Mouse (Mus musculus): ENCODE measurements around the gene Cacnb2. TPM values are rescaled to one million over a fixed set of nuclear protein-coding genes. Genes with fewer than 3 reads are reported as not detected.

Gene Cacnb2
- polyA plus RNA-seq, 1 experiment from 2014 or later = 12.7 TPM

- ATAC-seq (ENCODE audit: low read depth) = no peak
- Histone ChIP-seq H3K27me3 (ENCODE audit: control insufficient read depth, insufficient read depth, low read length) (no peaks in the 10 kb centered on the region), H3K4me1 (ENCODE audit: control insufficient read depth, insufficient read depth, low read length) (no peaks in the 10 kb centered on the region), H3K36me3 (ENCODE audit: control insufficient read depth, insufficient read depth, low read length) (no peaks in the 10 kb centered on the region), H3K4me2 (ENCODE audit: low read depth, low read length) (no peak overlapping the region), H3K9ac (replicated peaks; ENCODE audit: low read depth, low read length) (no peak overlapping the region), H3K9me3 (ENCODE audit: control insufficient read depth, low read length) (no peaks in the 10 kb centered on the region), H3K27ac (ENCODE audit: low read depth, low read length) (no peak overlapping the region), H3K4me3 (ENCODE audit: low read depth, low read length) (no peak overlapping the region)
Observed at GRCm38 (mm10) chr2:14684231-14684630, 81.3 kb downstream of the Cacnb2 start.

GRCm38 (mm10) chr2:14702973-14703645 lies 100.2 kb downstream of the Cacnb2 start:
- Histone ChIP-seq H3K4me2 (ENCODE audit: low read depth, low read length) (no peak overlapping the region), H3K9ac (replicated peaks; ENCODE audit: low read depth, low read length) (no peak overlapping the region), H3K4me1 (ENCODE audit: control insufficient read depth, insufficient read depth, low read length) (no peaks in the 10 kb centered on the region), H3K27me3 (ENCODE audit: control insufficient read depth, insufficient read depth, low read length) (no peaks in the 10 kb centered on the region), H3K4me3 (ENCODE audit: low read depth, low read length) (no peak overlapping the region), H3K36me3 (ENCODE audit: control insufficient read depth, insufficient read depth, low read length) (no peaks in the 10 kb centered on the region), H3K9me3 (ENCODE audit: control insufficient read depth, low read length) (no peaks in the 10 kb centered on the region), H3K27ac (ENCODE audit: low read depth, low read length) (no peak overlapping the region)
- no peak for ATAC-seq (ENCODE audit: low read depth)
- WGBS = 91% methylated on average over 1 of the region's 1 CpGs

- Histone ChIP-seq H3K9me3 (ENCODE audit: control insufficient read depth, low read length) (no peaks in the 10 kb centered on the region), H3K4me2 (ENCODE audit: low read depth, low read length) (no peak overlapping the region), H3K36me3 (ENCODE audit: control insufficient read depth, insufficient read depth, low read length) (no peaks in the 10 kb centered on the region), H3K9ac (replicated peaks; ENCODE audit: low read depth, low read length) (no peak overlapping the region), H3K27ac (ENCODE audit: low read depth, low read length) (no peak overlapping the region), H3K27me3 (ENCODE audit: control insufficient read depth, insufficient read depth, low read length) (no peaks in the 10 kb centered on the region), H3K4me1 (ENCODE audit: control insufficient read depth, insufficient read depth, low read length) (no peaks in the 10 kb centered on the region), H3K4me3 (ENCODE audit: low read depth, low read length) (no peak overlapping the region)
- ATAC-seq (ENCODE audit: low read depth) = no peak
- 86% methylated on average over 4 of the region's 4 CpGs for WGBS
Observed at GRCm38 (mm10) chr2:14703676-14704075, 100.8 kb downstream of the Cacnb2 start.

GRCm38 (mm10) chr2:14710247-14710646 lies 107.4 kb downstream of the Cacnb2 start:
- no peak overlapping the region for H3K4me2 ChIP-seq (ENCODE audit: low read depth, low read length)
- H3K36me3 ChIP-seq (ENCODE audit: control insufficient read depth, insufficient read depth, low read length) = no peaks in the 10 kb centered on the region
- 86% methylated on average over 8 of the region's 8 CpGs for WGBS
- no peaks in the 10 kb centered on the region for H3K4me1 ChIP-seq (ENCODE audit: control insufficient read depth, insufficient read depth, low read length)
- no peaks in the 10 kb centered on the region for H3K27me3 ChIP-seq (ENCODE audit: control insufficient read depth, insufficient read depth, low read length)
- no peak overlapping the region for H3K9ac ChIP-seq (replicated peaks; ENCODE audit: low read depth, low read length)
- no peak for ATAC-seq (ENCODE audit: low read depth)
- no peak overlapping the region for H3K4me3 ChIP-seq (ENCODE audit: low read depth, low read length)
- no peak overlapping the region for H3K27ac ChIP-seq (ENCODE audit: low read depth, low read length)
- H3K9me3 ChIP-seq (ENCODE audit: control insufficient read depth, low read length) = no peaks in the 10 kb centered on the region

- H3K4me2 ChIP-seq (ENCODE audit: low read depth, low read length) = no peak overlapping the region
- 98% methylated on average over 2 of the region's 2 CpGs for WGBS
- H3K4me3 ChIP-seq (ENCODE audit: low read depth, low read length) = no peak overlapping the region
- H3K9me3 ChIP-seq (ENCODE audit: control insufficient read depth, low read length) = no peaks in the 10 kb centered on the region
- no peaks in the 10 kb centered on the region for H3K4me1 ChIP-seq (ENCODE audit: control insufficient read depth, insufficient read depth, low read length)
- peak; percentile 69 for ATAC-seq (ENCODE audit: low read depth)
- H3K36me3 ChIP-seq (ENCODE audit: control insufficient read depth, insufficient read depth, low read length) = no peaks in the 10 kb centered on the region
- H3K27ac ChIP-seq (ENCODE audit: low read depth, low read length) = no peak overlapping the region
- H3K9ac ChIP-seq (replicated peaks; ENCODE audit: low read depth, low read length) = no peak overlapping the region
- H3K27me3 ChIP-seq (ENCODE audit: control insufficient read depth, insufficient read depth, low read length) = no peaks in the 10 kb centered on the region
Observed at GRCm38 (mm10) chr2:14711751-14712150, 108.9 kb downstream of the Cacnb2 start.

GRCm38 (mm10) chr2:14713049-14713448 lies 110.2 kb downstream of the Cacnb2 start:
- Histone ChIP-seq H3K4me2 (ENCODE audit: low read depth, low read length) (no peak overlapping the region), H3K9me3 (ENCODE audit: control insufficient read depth, low read length) (no peaks in the 10 kb centered on the region), H3K4me1 (ENCODE audit: control insufficient read depth, insufficient read depth, low read length) (no peaks in the 10 kb centered on the region), H3K4me3 (ENCODE audit: low read depth, low read length) (no peak overlapping the region), H3K27ac (ENCODE audit: low read depth, low read length) (no peak overlapping the region), H3K27me3 (ENCODE audit: control insufficient read depth, insufficient read depth, low read length) (no peaks in the 10 kb centered on the region), H3K36me3 (ENCODE audit: control insufficient read depth, insufficient read depth, low read length) (no peaks in the 10 kb centered on the region), H3K9ac (replicated peaks; ENCODE audit: low read depth, low read length) (no peak overlapping the region)
- ATAC-seq (ENCODE audit: low read depth) = no peak
- 84% methylated on average over 3 of the region's 3 CpGs for WGBS

GRCm38 (mm10) chr2:14716666-14717065 lies 113.8 kb downstream of the Cacnb2 start:
- H3K27me3 ChIP-seq (ENCODE audit: control insufficient read depth, insufficient read depth, low read length) = no peaks in the 10 kb centered on the region
- 48% methylated on average over 1 of the region's 1 CpGs for WGBS

GRCm38 (mm10) chr2:14719119-14719718 lies 116.3 kb downstream of the Cacnb2 start:
- no peak overlapping the region for H3K4me2 ChIP-seq (ENCODE audit: low read depth, low read length)
- no peaks in the 10 kb centered on the region for H3K27me3 ChIP-seq (ENCODE audit: control insufficient read depth, insufficient read depth, low read length)
- no peak for ATAC-seq (ENCODE audit: low read depth)
- no peaks in the 10 kb centered on the region for H3K9me3 ChIP-seq (ENCODE audit: control insufficient read depth, low read length)
- H3K36me3 ChIP-seq (ENCODE audit: control insufficient read depth, insufficient read depth, low read length) = no peaks in the 10 kb centered on the region
- H3K27ac ChIP-seq (ENCODE audit: low read depth, low read length) = no peak overlapping the region
- WGBS = 94% methylated on average over 9 of the region's 9 CpGs
- no peak overlapping the region for H3K4me3 ChIP-seq (ENCODE audit: low read depth, low read length)
- no peak overlapping the region for H3K9ac ChIP-seq (replicated peaks; ENCODE audit: low read depth, low read length)
- H3K4me1 ChIP-seq (ENCODE audit: control insufficient read depth, insufficient read depth, low read length) = no peaks in the 10 kb centered on the region

More at GRCm38 (mm10) chr2:14716666-14717065, 113.8 kb downstream of the Cacnb2 start:
- no peak for ATAC-seq (ENCODE audit: low read depth)
- Histone ChIP-seq H3K36me3 (ENCODE audit: control insufficient read depth, insufficient read depth, low read length) (no peaks in the 10 kb centered on the region), H3K4me1 (ENCODE audit: control insufficient read depth, insufficient read depth, low read length) (no peaks in the 10 kb centered on the region), H3K9ac (replicated peaks; ENCODE audit: low read depth, low read length) (no peak overlapping the region), H3K27ac (ENCODE audit: low read depth, low read length) (no peak overlapping the region), H3K4me2 (ENCODE audit: low read depth, low read length) (no peak overlapping the region), H3K9me3 (ENCODE audit: control insufficient read depth, low read length) (no peaks in the 10 kb centered on the region), H3K4me3 (ENCODE audit: low read depth, low read length) (no peak overlapping the region)

GRCm38 (mm10) chr2:14725437-14725836 lies 122.5 kb downstream of the Cacnb2 start:
- Histone ChIP-seq H3K36me3 (ENCODE audit: control insufficient read depth, insufficient read depth, low read length) (no peaks in the 10 kb centered on the region), H3K4me1 (ENCODE audit: control insufficient read depth, insufficient read depth, low read length) (no peaks in the 10 kb centered on the region), H3K4me3 (ENCODE audit: low read depth, low read length) (no peak overlapping the region), H3K9ac (replicated peaks; ENCODE audit: low read depth, low read length) (no peak overlapping the region), H3K27ac (ENCODE audit: low read depth, low read length) (no peak overlapping the region), H3K9me3 (ENCODE audit: control insufficient read depth, low read length) (no peaks in the 10 kb centered on the region), H3K4me2 (ENCODE audit: low read depth, low read length) (no peak overlapping the region), H3K27me3 (ENCODE audit: control insufficient read depth, insufficient read depth, low read length) (no peaks in the 10 kb centered on the region)
- no peak for ATAC-seq (ENCODE audit: low read depth)

Measured in neural tube, embryonic 14.5 days (tissue).